Mouse (Mus musculus) liver, embryonic 14.5 days (tissue): ENCODE data around the gene Atf7. TPM values are rescaled to one million over a fixed set of nuclear protein-coding genes. Genes with fewer than 3 reads are reported as not detected.
A peak's percentile ranks its signal among the peaks of the same experiment; 100 is the strongest.

Experiments used
- ATAC-seq: fragments of 200-750 bp; cut with Nextera tagmentation; 2 replicates; pipeline ENCODE4 v1.8.0; 2017; ENCODE audit warnings: moderate number of reproducible peaks, mild to moderate bottlenecking, moderate library complexity; ENCODE audit not compliant: insufficient read depth
- DNase-seq, 3 experiments: peaks; one replicate each; pipeline ENCODE4 v3.0.0-alpha.2; 2012 to 2013; ENCODE audit warnings: low read depth in 3 of 3, low spot score in 3 of 3
- H3K27ac ChIP-seq: fragments of 300-500 bp; sonication (generic); 2 replicates; pipeline ENCODE4 v1.5.1; 2014; ENCODE audit warnings: moderate library complexity, mild to moderate bottlenecking, control low read depth, inconsistent platforms
- H3K27me3 ChIP-seq: fragments of 300-500 bp; sonication (generic); 2 replicates; pipeline ENCODE4 v1.6.1; 2014; ENCODE audit warnings: mild to moderate bottlenecking, low read length, moderate library complexity; ENCODE audit not compliant: control insufficient read depth, insufficient read depth
- H3K36me3 ChIP-seq: fragments of 300-500 bp; sonication (generic); replicated peaks from 2 replicates; pipeline ENCODE4 v1.6.1; 2014; ENCODE audit warnings: low read depth; ENCODE audit not compliant: control insufficient read depth, insufficient read depth
- H3K4me1 ChIP-seq, 2 experiments: fragments of 200-500 bp in 1 of 2; fragments of 300-500 bp in 1 of 2; sonication (generic) in 1 of 2; replicated peaks; 2 replicates each; pipeline ENCODE4 v1.6.1; 2012 to 2014; ENCODE audit warnings: antibody characterized with exemption in 1 of 2, inconsistent platforms in 1 of 2, low read length in 1 of 2; ENCODE audit not compliant: control insufficient read depth in 2 of 2, insufficient read depth in 2 of 2
- H3K4me2 ChIP-seq: fragments of 300-500 bp; sonication (generic); 2 replicates; pipeline ENCODE4 v1.6.1; 2014; ENCODE audit warnings: low read depth, mild to moderate bottlenecking, control low read depth, moderate library complexity
- H3K4me3 ChIP-seq, 2 experiments: fragments of 200-500 bp in 1 of 2; fragments of 300-500 bp in 1 of 2; sonication (generic) in 1 of 2; 2 replicates each; pipeline ENCODE4 v1.5.1; 2012 to 2014; ENCODE audit warnings: low read depth in 2 of 2, low read length in 2 of 2, mild to moderate bottlenecking in 2 of 2, control low read depth in 1 of 2, inconsistent platforms in 1 of 2, moderate library complexity in 1 of 2; ENCODE audit not compliant: insufficient read depth in 1 of 2
- H3K9ac ChIP-seq: fragments of 300-500 bp; sonication (generic); replicated peaks from 2 replicates; pipeline ENCODE4 v1.6.1; 2014; ENCODE audit warnings: mild to moderate bottlenecking, control low read depth, moderate library complexity
- H3K9me3 ChIP-seq: fragments of 300-500 bp; sonication (generic); 2 replicates; pipeline ENCODE4 v1.6.1; 2016; ENCODE audit warnings: low read length, mixed read lengths; ENCODE audit not compliant: control insufficient read depth
- CTCF ChIP-seq: IDR thresholded peaks from 2 replicates; pipeline ENCODE4 v1.5.1; 2016; ENCODE audit warnings: antibody characterized with exemption, low read depth, control low read depth
- EP300 ChIP-seq: IDR thresholded peaks from 2 replicates; pipeline ENCODE4 v1.6.1; 2016; ENCODE audit warnings: antibody characterized with exemption, low read depth
- WGBS: fragments of 180-500 bp; shearing (Covaris S2); extraction: QIAGEN DNeasy Blood & Tissue Kit; methylation state at CpG from one replicate; pipeline ENCODE4 v1.1.7; 2014; ENCODE audit not compliant: insufficient replicate concordance; 5-methylcytosine and 5-hydroxymethylcytosine counted together
- polyA plus RNA-seq, 2 experiments: library from polyadenylated mRNA; depleted of rRNA in 1 of 2; stranded (reverse) in 1 of 2; unstranded in 1 of 2; fragments of >200 nt; fragmentation: Nextera tagmentation in 1 of 2; extraction: Ambion mirVana in 1 of 2; gene quantifications; 2 replicates each; pipeline versions ENCODE4 v1.2.1 to v1.2.3; 2012 to 2014

Atf7 gene
- polyA plus RNA-seq, 2 experiments = 7.3 to 12.3 TPM

- Histone ChIP-seq H3K27me3 (no peaks in the 10 kb centered on the region), H3K27ac (no peak within 1 kb of the TSS), H3K4me3 (no peak within 1 kb of the TSS), H3K4me2 (no peak within 1 kb of the TSS), H3K9ac (no peak within 1 kb of the TSS), H3K4me1 (peaks cover 0 to 2% of the 10 kb centered on the region in 2 experiments; a peak in 1 of 4 replicates), H3K36me3 (peaks cover 45% of the 10 kb centered on the region), H3K9me3 (no peaks in the 10 kb centered on the region)
- DNase-seq (no peak), ATAC-seq (no peak)
- TF ChIP-seq CTCF = no peak
- TF ChIP-seq EP300 = no peak
- 89% methylated on average over 1 of the region's 1 CpGs for WGBS
Observed at GRCm38 (mm10) chr15:102503447-102503846, 121.8 kb downstream of the Atf7 start, which contains the start of gene Gm10337. Gene Gm10337, plus strand, starts transcription at chr15:102503722.

- no peak for ATAC-seq
- WGBS = 78% methylated on average over 9 of the region's 9 CpGs
- H3K4me1 ChIP-seq = peaks cover 0 to 2% of the 10 kb centered on the region in 2 experiments; a peak in 1 of 4 replicates
- no peak overlapping the region for H3K4me2 ChIP-seq
- H3K27me3 ChIP-seq = no peaks in the 10 kb centered on the region
- no peak overlapping the region for H3K4me3 ChIP-seq
- no peak for TF ChIP-seq EP300
- no peak for TF ChIP-seq CTCF
- no peak overlapping the region for H3K27ac ChIP-seq
- peaks cover 56% of the 10 kb centered on the region for H3K36me3 ChIP-seq
- H3K9ac ChIP-seq = no peak overlapping the region
- DNase-seq = no peak
- H3K9me3 ChIP-seq = no peaks in the 10 kb centered on the region
Observed at GRCm38 (mm10) chr15:102502254-102502840, 122.9 kb downstream of the Atf7 start.

- no peak overlapping the region for H3K27ac ChIP-seq
- H3K27me3 ChIP-seq = no peaks in the 10 kb centered on the region
- peaks cover 0 to 2% of the 10 kb centered on the region in 2 experiments; a peak in 1 of 4 replicates for H3K4me1 ChIP-seq
- peaks cover 64% of the 10 kb centered on the region for H3K36me3 ChIP-seq
- DNase-seq (no peak), ATAC-seq (peak; percentile 7; the same call in 1 of the 2 replicates)
- H3K9me3 ChIP-seq = no peaks in the 10 kb centered on the region
- TF ChIP-seq CTCF = no peak
- no peak for TF ChIP-seq EP300
- H3K4me2 ChIP-seq = no peak overlapping the region
- 86% methylated on average over 19 of the region's 19 CpGs for WGBS
- H3K4me3 ChIP-seq = no peak overlapping the region
- H3K9ac ChIP-seq = no peak overlapping the region
Observed at GRCm38 (mm10) chr15:102501084-102501814, 124.0 kb downstream of the Atf7 start.

- TF ChIP-seq CTCF = no peak
- TF ChIP-seq EP300 = no peak
- no peak overlapping the region for H3K4me3 ChIP-seq
Observed at GRCm38 (mm10) chr15:102500479-102500878, 124.8 kb downstream of the Atf7 start.

GRCm38 (mm10) chr15:102499851-102500250 is 125.4 kb downstream of the Atf7 start:
- Histone ChIP-seq H3K4me3 (no peak overlapping the region), H3K36me3 (peaks cover 78% of the 10 kb centered on the region), H3K9ac (no peak overlapping the region), H3K9me3 (no peaks in the 10 kb centered on the region), H3K27ac (no peak overlapping the region), H3K4me1 (no peaks in the 10 kb centered on the region; a peak in 1 of 4 replicates), H3K4me2 (no peak overlapping the region), H3K27me3 (no peaks in the 10 kb centered on the region)
- 87% methylated on average over 6 of the region's 6 CpGs for WGBS
- ATAC-seq (no peak), DNase-seq (no peak)
- TF ChIP-seq EP300 = no peak
- TF ChIP-seq CTCF = no peak

More at GRCm38 (mm10) chr15:102500479-102500878, 124.8 kb downstream of the Atf7 start:
- DNase-seq (no peak), ATAC-seq (no peak)
- 80% methylated on average over 5 of the region's 5 CpGs for WGBS
- no peak overlapping the region for H3K4me2 ChIP-seq
- H3K27me3 ChIP-seq = no peaks in the 10 kb centered on the region
- no peak overlapping the region for H3K27ac ChIP-seq
- H3K4me1 ChIP-seq = no peaks in the 10 kb centered on the region; a peak in 1 of 4 replicates
- H3K9me3 ChIP-seq = no peaks in the 10 kb centered on the region
- no peak overlapping the region for H3K9ac ChIP-seq
- peaks cover 72% of the 10 kb centered on the region for H3K36me3 ChIP-seq
